Mouse (Mus musculus) urinary bladder, postnatal 14 days (tissue): ENCODE results near the gene Vdr.
"Not testable (repeated sequence)": the region's sequence is repeated elsewhere in the genome, so short reads cannot be mapped to it uniquely, and the experiment has no call there.

Experiments used
- DNase-seq: peaks from one replicate; pipeline ENCODE4 v3.0.0; 2021; ENCODE audit warnings: low spot score

Vdr gene

DNA sequence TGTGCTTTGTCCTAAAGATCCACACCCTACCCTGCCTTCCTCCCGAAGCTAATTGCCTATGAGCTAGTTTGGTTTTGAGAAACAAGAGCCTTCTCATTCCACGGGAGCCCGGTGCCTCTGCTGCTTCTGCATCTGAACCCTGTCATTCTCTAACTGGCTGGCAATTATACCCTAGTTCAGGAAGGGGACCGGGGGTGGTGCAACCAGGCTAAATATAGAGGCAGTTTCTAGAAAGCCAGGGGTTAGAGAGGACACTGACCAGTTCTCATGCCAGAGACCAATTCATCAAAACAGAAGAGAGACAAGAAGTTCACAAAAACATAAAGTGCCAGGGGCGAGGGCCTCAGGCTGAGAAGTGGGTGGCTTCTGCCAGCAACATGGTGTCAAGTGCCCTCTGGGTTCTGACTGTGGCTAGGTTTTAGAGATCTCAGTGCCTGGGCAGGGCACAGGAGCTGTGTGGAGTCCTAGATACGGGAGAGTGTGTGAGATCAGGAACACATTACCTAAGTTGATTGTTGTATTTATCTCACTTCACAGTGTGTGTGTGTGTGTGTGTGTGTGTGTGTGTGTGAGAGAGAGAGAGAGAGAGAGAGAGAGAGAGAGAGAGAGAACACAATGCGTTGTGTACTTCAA, 31.6 kb downstream of the Vdr start:
- DNase-seq: no peak

DNA sequence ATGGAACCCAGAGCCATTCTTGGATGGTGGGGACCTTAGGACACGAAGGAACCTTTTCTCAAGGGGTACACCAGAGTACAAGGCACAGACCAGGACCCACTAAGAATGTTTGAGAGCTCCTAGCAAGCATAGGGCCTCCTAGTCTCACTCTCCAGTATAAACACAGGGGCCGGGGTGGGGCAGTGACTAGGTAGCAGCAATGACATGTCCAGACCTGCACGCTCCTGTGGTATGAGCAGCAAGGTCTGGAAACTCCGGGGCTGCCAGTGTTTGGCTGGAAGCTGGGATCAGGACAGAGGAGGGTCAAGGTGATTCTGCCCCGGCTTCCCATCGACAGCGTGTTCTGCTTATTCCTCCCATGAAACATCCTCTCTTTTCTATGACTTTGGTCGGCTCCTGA, 34.6 kb downstream of the Vdr start:
- peak; percentile 51 for DNase-seq

DNA sequence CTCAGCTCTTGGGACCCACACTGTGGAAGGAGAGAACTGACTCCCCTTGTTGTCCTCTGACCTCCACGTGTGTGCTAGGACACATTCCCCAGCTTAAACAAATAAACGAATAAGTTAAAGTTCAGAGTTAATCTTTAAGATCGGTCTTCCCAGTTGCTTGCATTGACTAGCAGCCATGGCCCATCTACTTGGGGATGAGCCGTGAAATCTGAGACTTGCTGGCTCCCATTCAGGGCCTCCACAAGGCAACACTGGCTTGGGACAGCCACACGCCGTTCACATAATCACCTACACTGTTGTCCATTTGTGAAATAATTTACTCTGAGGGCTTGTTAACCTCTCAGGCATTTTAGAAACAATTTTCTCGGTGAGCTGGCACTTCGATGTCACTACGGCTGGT, 36.7 kb downstream of the Vdr start:
- DNase-seq: no peak

DNA sequence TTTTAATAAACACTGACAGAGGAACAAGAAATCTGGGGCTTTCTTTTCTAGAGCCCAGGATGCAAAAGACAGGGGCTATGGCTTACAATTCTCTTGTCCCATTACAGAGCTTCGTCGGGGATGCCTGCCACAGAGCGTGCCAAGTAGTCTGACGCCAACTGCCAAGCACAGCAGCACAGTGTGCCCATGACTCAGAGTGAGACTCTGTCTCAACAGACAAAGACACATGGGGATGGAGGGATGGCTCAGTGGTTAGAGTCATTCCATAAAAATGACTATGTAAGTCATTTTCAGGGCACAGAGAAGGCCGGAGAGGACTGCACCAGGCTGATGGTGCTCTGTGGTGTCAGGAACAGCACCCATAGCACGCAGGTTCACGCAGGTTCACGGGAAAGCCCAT, 38.3 kb downstream of the Vdr start:
- no peak for DNase-seq

DNA sequence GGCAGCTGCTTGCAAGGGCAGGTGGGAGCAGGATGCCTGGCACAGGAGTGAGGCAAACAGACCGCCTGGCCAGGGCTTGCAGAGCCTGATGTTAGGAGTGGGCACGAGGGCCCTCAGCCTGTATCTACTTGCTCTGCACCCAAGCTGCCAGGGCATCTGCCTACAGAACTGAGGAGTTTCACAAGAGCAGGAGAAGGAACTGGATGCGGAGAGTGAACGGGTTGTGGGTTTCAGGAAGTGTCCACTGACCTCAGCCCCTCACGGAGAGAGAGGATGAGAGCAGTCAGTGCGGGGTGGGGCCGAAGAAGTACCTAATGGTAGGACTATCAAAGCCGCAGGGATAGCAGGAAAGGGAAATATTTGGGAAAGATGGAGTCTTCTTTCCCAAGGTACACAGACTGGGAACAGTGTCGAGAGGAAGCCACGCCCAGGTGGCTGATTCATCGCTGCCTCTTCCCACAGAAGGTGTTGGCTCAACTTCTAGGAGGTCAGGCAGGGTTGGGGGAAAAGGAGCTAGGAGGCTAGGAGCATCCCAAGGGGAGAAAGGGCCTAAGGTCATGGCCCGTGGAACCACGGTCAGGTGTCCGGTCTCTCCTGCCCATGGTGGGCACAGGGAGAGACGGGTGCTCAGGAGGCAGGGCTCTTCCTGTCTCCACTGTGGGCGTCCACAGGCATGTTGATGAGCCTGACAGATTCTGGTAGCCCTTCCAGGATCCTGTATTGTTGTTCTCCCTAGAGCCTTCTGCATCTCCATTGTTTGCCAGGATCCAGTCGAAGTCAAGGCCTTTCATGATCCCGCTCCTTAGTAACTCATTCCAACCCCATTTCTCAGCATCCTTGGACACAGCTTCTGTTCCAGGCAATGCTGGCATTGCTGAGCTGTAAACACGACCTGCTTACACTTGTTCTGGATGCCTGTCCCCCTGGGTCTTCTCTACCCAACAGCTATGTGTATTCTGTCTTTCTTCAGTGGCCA, 39.1 kb downstream of the Vdr start:
- DNase-seq: no peak

DNA sequence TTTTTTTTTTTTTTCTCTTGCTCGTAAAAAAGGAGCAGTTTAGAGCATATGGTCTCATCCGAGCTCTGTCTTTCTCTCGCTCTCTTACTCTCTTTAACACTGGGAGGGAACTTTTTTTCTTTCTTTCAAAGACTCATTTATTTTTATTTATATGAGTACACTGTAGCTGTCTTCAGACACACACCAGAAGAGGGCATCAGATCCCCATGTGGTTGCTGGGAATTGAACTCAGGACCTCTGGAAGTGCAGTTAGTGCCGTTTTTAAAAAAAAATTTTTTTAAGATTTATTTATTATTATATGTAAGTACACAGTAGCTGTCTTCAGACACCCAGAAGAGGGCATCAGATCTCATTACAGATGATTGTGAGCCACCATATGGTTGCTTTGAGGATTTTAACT, 40.3 kb downstream of the Vdr start:
- not testable (repeated sequence) for DNase-seq

DNA sequence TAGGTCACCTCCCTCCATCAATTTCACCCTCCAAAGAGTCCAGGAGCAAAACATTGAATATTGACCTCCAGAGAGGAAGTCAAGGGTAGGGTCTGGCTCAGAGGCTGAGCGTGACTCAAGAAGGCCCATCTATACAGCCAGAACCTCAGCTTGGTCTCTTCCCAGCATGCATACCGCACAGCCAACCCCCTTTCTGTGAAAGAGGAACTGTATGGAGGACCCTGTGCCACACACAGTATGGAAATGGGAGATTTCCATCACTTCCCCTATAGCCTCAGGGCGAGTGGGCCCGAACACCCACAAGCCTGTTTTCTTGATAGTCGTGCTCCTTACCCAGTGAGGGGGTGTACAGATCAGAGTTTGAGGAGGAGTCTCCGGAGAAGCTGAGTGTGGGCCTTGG, 41.4 kb downstream of the Vdr start:
- no peak for DNase-seq

DNA sequence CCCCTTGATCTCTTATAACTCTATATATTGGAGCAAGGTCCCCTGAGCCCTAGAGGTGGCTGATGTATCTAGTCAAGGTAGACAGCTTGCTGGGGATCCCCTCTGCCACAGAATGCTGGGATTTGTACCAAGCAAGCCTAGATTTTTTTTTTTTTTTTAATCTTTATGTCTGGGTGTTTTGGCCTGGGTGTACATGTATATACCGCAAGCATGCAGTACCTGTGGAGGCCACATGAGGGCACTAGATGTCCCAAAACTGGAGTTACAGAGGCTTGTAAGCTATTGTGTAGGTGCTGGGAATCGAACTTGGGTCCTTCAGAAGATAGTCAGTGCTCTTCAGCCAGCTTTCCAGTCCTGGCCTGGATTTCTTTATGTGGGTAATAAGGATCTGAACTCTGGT, 44.4 kb downstream of the Vdr start:
- DNase-seq: no peak

DNA sequence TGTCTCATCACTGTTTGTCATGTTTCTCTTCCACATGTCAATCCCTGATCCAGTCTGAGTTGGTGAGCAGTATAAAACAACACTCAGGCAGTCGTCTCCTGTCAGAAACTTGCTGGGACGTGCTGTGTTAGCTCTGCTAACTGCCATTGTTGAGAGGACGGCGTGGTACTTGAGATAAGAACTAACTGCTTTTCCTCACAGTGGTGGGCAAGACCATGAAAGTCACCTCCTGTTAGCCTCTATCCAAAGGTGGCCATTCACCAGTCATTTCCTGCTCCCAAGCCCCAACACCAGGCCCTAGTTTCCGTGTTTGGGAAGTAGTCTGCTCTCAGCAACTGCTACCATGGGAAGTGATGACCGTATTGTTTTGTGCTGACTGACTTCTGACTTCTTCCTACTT, 45.3 kb downstream of the Vdr start:
- DNase-seq: no peak

DNA sequence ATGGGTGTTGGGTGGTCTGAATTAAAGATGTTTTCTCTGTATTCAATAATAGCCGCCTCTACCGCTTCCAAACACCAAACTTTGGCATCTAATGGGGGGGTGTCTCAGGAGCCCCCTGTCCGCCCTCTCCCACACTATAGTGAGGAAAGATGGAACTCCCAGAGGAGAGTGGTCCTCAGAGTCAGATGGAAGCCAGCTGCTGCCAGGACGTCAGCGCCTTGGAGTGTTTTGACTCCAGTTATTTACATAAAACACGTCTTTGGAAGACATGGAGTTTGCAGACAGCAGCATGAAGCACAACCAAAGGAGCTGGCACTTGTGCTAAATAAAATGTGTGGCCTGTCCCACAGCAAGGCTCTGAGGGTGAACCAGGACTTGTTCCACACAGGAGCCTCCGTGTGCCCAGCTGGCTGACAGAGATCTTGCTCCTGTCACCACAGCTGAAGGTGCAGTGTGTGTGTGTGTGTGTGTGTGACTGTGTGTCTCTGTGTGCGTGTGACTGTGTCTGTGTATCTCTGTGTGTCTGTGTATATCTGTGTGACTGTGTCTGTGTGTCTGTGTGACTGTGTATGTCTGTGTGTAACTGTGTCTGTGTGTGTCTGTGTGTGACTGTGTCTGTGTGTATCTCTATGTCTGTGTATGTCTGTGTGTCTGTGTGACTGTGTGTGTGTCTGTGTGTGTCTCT, 45.9 kb downstream of the Vdr start:
- DNase-seq: no peak

DNA sequence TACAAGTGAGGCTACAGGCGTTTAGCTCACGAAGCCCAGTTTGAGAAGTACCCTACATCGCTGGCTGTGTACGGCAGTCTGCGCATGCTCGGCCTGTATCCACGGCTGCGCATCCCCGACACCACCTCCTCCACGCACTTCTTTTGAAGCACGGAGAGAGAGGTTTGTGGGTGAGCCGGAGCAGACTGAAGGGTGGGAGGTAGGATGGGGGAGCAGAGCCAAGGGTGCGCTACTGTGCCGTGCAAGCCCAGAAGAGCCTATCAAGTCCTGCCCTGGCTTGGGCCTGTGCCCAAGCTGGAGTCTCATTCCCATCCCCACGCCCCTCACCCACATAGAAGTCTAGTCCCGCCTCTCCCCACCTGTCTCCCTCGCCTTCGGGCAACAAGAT, 46.9 kb downstream of the Vdr start:
- no peak for DNase-seq

DNA sequence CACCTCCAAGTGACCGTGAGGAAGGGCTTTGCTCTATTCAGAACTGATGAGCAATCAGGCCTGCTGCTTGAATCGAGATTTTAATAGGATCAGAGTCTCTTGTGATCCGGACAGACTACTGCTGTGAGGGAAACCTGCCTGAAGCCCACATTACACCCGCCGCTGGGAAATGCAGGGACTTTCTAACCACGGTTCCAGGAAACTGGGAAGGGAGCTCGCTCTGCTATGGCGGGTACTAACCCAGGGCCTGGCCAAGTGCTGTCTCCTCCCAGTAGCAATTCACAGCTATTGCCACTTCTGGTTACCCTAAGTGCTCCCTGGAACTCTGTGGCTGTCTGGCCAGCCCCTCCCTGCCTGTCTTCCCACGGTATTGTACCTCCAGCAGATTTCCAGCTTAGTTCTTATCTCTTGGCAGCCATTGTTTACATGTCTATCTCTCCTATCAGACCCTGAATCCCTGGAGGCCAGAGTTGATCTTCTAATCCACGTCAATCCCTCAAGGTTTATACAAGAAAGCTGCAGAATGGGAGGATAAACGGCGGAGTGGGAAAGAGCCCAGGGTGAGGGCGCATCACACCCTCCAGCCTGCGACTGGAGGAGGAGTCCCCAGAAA, 47.4 kb downstream of the Vdr start:
- DNase-seq: no peak

DNA sequence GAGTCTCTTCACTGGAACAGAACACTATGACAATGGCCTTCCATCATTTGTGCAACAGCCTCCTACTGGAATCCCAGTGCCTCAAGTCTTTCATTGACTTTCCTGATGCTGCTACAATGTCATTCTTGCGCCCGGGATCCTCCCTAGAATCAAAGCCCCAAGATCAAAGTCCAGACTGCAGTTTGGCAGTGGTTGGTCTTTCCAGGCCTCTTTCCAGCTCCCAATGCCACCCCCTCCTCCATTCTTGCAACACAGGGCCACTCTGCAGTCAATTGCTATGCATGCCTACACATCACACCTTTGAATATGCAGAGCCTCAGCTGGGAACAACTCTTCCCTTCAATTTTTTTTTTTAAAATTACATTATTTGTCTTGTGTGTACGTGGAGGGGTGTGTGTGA, 50.1 kb downstream of the Vdr start:
- DNase-seq: no peak

DNA sequence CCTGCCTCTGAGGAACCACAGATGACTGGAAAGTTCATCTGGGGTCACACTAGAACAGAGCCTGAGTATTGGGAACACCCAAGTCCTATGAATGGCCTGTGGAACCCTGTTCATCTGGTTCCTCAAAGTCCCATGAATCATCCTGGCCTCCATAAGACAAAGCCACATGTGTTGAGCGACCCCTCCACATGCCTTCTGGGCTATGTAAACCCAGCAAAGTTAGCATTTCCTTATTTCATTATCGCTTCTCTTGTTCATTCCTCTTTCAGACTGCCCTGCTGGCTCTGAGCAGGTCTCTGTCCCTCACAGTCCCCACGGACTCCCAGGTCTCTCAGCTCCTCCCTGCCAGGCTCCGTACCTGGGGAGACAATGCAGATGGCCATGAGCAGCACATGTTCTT, 52.0 kb downstream of the Vdr start:
- no peak for DNase-seq

DNA sequence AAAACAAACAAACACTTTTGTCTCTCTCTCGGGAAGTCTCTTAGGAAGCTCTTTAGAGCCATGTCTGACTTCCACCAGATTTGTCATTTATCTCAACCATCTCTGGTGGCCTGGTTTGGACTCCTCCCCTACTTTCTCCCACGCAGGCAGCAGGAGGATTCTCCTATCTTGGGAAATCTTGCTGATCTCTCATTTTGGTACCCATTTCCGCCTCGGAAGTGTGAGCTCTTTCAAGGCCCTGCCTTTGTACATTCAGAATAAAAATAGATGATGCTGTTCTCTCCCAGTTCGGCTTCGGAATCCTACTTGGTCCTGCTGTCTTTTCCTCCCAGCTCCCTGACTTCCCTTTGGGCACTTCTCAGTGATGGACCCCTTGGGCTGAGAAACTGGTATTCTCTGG, 55.9 kb downstream of the Vdr start:
- DNase-seq: no peak

DNA sequence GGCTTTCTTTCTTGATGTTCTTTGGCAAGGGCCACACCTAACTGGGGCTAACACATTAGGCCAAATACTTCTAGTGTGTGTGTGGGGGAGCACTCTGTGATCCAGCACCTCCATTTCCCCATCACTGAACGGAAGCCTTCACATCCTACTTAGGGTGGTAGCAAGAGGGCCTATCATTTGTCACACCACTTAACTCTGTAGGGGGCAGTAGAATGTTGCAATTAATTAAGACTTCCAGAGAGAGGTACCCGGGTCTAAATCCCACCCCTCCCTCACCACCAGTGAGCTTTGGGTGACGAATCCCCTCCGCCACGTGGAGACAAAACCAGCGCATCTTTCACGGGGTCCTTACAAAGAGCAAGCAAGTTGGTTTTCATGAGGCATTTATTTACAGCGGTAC, 56.4 kb downstream of the Vdr start:
- DNase-seq: no peak

DNA sequence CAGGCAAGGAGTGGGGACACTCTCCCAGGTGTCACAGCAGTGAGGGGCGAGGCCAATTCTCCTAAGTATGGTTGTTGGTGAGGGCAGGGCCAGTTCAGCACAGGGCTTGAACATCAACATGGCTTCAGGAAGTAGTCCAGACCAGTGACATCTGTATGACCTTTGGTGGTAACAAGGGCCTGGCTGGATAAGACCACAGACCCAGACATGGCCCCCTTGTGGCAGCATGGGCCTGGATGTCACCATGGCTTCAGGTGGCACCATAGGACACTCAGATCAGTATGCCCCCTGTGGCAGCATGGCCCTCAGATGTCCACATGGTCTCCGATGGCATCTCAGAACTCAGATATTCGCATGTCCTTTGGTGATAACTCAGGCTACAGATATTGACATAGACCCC, 58.1 kb downstream of the Vdr start:
- DNase-seq: no peak

DNA sequence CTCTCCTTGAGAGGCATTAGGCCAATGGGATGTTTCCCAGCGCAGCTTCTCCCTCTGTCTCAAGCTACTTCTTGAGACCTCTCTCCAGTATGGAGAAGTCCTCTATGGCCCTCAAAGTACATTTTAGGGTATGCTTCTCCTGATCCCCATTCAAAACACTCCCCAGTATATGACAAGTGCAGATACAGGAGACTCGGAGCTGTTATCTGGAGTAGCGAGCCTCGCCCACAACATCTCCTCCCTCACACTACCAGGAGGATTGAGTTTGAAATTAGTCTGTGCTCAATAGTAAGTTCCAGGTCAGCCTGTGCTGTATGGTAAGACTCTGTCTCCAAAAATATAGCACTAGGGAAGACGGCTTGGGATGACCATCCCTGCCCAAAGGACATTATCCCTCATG, 59.4 kb downstream of the Vdr start:
- no peak for DNase-seq

DNA sequence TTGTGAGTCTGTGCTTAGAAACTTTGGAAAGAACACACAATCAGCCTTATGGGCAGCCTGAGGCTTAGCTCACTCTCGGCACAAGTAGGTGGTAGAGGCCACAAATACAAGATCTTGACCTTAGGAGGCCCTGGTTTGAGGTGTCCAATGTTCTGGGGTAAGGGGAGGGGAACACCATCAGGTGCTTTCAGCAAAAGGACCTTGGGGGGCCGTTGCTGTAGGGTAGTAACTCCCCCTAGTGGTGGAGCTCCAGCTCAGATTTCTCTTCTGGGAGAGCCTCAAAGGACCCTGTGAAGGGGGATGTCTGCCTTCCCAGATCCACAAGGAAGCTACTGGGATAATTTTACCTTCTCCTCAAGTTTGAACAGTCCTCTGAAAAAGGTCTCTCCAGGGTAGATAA, 60.0 kb downstream of the Vdr start:
- no peak for DNase-seq

DNA sequence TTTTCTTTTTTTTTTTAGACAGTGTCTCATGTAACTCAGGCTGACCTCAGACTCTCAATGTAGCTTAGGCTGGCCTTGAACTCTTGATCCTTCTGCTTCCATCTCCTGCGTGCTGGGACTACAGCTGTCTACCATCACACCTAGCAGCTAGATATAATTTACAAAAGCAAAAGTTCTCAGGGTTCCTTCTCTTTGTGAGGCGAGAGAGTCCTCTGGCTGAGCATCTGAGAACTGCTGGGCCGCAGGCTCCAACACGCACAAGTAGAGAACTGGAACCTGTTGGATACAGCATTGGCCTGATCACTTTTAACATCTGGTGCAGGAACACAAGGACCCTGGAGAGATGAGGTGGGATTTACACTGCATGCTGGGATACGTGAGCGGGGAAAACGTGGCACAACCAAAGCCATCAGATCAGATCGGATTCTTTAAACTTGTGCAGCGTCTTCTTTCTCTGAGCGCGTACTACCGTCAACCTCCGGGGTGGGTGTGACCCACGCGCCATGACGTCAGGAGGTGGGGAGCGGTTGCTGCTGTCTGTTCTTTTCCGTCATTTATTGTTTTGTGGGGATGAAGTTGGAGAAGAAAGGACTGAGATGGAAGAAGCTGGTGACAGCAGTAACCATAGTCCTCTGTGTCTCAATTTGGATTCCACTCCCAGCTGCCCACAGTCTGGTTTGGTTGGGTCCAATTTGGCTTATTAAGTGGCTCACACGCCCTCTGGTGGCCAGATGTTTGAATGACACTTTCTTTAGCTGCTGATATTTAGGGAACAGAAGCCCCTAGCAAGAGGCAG, 61.1 kb downstream of the Vdr start:
- DNase-seq: peak; percentile 86

DNA sequence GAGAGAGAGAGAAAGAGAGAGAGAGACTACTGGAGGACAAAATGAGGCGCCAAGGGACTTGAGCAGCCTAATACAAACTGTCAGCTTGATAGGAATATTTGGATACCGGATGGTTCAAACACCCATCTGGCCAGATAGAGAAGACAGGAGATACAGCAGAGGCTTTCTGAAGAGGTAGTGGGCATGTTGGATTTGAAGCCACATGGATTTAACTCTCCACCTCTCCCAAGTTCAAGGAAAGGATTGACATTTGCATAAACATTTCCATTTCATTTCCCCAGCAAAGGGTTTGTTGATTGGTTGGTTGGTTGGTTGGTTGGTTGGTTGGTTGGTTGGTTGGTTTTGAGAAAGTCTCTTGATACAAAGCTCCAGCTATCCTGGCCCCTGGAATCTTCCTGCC, 62.6 kb downstream of the Vdr start:
- DNase-seq: no peak

DNA sequence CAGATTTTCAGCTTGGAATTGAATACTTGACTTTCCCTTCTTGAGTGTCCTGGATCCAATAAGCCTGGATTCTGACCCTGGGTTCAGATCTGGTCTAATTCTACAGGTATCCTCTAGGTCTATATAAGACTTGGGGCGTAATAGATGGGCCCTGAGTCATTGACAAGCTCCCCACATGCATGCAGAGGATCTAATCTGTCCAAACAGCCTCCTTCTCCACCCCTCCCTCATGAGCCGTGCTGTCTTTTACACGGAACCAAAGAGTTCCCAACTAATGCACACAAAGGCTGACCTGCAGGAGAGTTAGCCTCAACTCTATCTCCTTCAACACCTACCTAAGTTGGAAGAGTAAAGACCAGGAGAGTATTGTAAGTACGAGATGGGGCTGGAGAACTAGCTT, 63.1 kb downstream of the Vdr start:
- DNase-seq: no peak
